Mouse (Mus musculus) stomach, embryonic 14.5 days (tissue): ENCODE measurements around the gene Ldb1. TPM values are rescaled to one million over a fixed set of nuclear protein-coding genes. Genes with fewer than 3 reads are reported as not detected.
"Not testable (repeated sequence)": the region's sequence is repeated elsewhere in the genome, so short reads cannot be mapped to it uniquely, and the experiment has no call there.

Experiments
- ATAC-seq: fragments of 200-750 bp; cut with Nextera tagmentation; 2 replicates; pipeline ENCODE4 v1.8.0; 2017; ENCODE audit warnings: low read depth, moderate TSS enrichment; ENCODE audit not compliant: insufficient number of reproducible peaks, insufficient read depth, low FRiP score
- H3K27ac ChIP-seq: fragments of 300-500 bp; sonication (generic); 2 replicates; pipeline ENCODE4 v1.5.1; 2014; ENCODE audit warnings: mild to moderate bottlenecking, low read length, moderate library complexity, mixed read lengths
- H3K27me3 ChIP-seq: fragments of 300-500 bp; sonication (generic); 2 replicates; pipeline ENCODE4 v1.6.1; 2014; ENCODE audit warnings: low read length, control low read depth, mixed read lengths; ENCODE audit not compliant: control insufficient read depth, insufficient read depth
- H3K36me3 ChIP-seq: fragments of 300-500 bp; sonication (generic); 2 replicates; pipeline ENCODE4 v1.6.1; 2014; ENCODE audit warnings: mild to moderate bottlenecking, control low read depth, low read length, moderate library complexity, mixed read lengths; ENCODE audit not compliant: control insufficient read depth, insufficient read depth
- H3K4me1 ChIP-seq: fragments of 300-500 bp; sonication (generic); 2 replicates; pipeline ENCODE4 v1.6.1; 2014; ENCODE audit warnings: low read length, control low read depth, mixed read lengths; ENCODE audit not compliant: control insufficient read depth, insufficient read depth
- H3K4me2 ChIP-seq: fragments of 300-500 bp; sonication (generic); replicated peaks from 2 replicates; pipeline ENCODE4 v1.6.1; 2014; ENCODE audit warnings: low read depth, low read length, control low read depth
- H3K4me3 ChIP-seq: fragments of 300-500 bp; sonication (generic); 2 replicates; pipeline ENCODE4 v1.5.1; 2014; ENCODE audit warnings: low read depth, low read length, control low read depth
- H3K9ac ChIP-seq: fragments of 300-500 bp; sonication (generic); replicated peaks from 2 replicates; pipeline ENCODE4 v1.6.1; 2014; ENCODE audit warnings: low read depth, mild to moderate bottlenecking, control low read depth, low read length, moderate library complexity, mixed read lengths
- H3K9me3 ChIP-seq: fragments of 300-500 bp; sonication (generic); 2 replicates; pipeline ENCODE4 v1.6.1; 2016; ENCODE audit warnings: low read depth, low read length, control low read depth; ENCODE audit not compliant: control insufficient read depth
- WGBS: fragments of 180-500 bp; shearing (Covaris S2); extraction: QIAGEN DNeasy Blood & Tissue Kit; methylation state at CpG from one replicate; pipeline ENCODE4 v1.1.7; 2014; 5-methylcytosine and 5-hydroxymethylcytosine counted together
- polyA plus RNA-seq: library from polyadenylated mRNA; unstranded; fragments of >200 nt; fragmentation: Nextera tagmentation; extraction: Ambion mirVana; gene quantifications from 2 replicates; pipeline ENCODE4 v1.2.1, GENCODE M21; 2014

Ldb1 gene
- polyA plus RNA-seq, 1 experiment from 2014 or later: 75.9 TPM

DNA sequence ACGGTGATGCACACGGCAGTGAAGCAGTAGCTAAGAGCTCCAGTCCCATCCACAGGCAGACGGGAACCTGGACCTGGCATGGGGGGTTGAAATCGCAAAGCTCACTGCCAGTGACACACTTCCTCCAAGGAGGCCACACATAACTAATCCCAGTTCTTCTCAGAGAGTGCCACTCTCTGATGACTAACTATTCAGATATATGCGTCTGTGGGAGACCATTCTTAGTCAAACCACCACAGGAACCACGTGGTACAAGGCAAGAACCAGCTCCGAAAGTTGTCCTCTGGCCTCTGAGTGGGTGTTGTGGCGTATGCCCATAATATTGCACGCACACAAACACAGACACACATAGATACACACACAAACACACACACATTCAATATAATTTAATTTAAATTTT lies 42.7 kb downstream of the Ldb1 start:
- Histone ChIP-seq H3K4me1 (peaks cover 7% of the 10 kb centered on the region; the same call in 1 of the 2 replicates), H3K4me2 (no peak overlapping the region), H3K27me3 (no peaks in the 10 kb centered on the region), H3K36me3 (no peaks in the 10 kb centered on the region; the same call in 1 of the 2 replicates), H3K9me3 (no peaks in the 10 kb centered on the region), H3K27ac (no peak overlapping the region), H3K4me3 (no peak overlapping the region), H3K9ac (no peak overlapping the region)
- WGBS: 85% methylated on average over 9 of the region's 9 CpGs
- no peak for ATAC-seq

DNA sequence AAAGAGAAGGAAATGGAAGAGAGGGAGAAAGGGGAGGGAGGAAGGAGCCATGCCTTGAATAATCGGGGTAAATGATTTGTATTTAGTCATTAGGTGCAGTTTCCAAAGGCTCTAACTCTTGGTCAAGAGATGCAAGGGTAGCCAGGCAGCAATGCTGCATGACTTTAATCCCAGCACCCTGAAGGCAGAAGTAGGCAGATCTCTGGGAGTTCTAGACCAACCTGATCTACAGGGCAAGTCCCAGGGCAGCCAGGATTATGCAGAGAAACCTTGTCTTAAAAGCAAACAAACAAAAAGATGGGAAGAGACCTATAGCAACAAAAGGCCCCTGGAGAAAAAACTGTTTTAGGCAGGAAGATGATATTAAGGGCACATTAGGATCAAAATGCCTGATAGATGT lies 45.6 kb downstream of the Ldb1 start:
- Histone ChIP-seq H3K4me2 (no peak overlapping the region; the same call in 1 of the 2 replicates), H3K27ac (no peak overlapping the region), H3K27me3 (no peaks in the 10 kb centered on the region), H3K9me3 (no peaks in the 10 kb centered on the region; the same call in 1 of the 2 replicates), H3K4me1 (peaks cover 6% of the 10 kb centered on the region; the same call in 1 of the 2 replicates), H3K4me3 (no peak overlapping the region), H3K9ac (no peak overlapping the region), H3K36me3 (no peaks in the 10 kb centered on the region)
- no peak for ATAC-seq
- 44% methylated on average over 1 of the region's 1 CpGs for WGBS

DNA sequence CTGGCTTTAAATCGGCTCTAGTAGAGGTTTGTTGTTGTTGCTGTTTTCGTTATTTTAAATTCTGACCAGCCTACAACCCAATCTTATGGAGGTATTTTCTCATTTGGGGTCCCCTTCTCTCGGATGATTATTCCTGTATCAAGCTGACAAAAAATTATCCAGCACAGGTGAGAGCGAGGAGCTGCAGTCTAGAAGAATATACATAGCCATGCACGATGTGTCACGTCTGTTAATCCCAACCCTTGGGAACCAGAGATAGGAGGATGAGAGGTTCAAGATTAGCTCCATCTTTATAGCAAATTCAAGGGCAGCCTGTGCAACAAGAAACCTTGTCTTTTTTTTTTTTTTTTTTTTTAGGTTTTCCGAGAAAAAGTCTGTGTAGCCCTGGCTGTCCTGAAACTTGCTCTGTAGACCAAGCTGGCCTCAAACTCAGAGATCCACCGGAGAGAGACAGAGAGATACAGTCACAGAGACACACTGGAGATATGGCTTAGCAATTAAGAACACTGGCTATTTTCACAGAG lies 46.3 kb downstream of the Ldb1 start:
- 7% methylated on average over 8 of the region's 8 CpGs for WGBS
- Histone ChIP-seq H3K27ac (no peak overlapping the region), H3K27me3 (no peaks in the 10 kb centered on the region), H3K4me2 (peak overlapping the region; percentile 50), H3K4me1 (no peaks in the 10 kb centered on the region), H3K9ac (peak overlapping the region; percentile 19), H3K9me3 (no peaks in the 10 kb centered on the region; the same call in 1 of the 2 replicates), H3K4me3 (peak overlapping the region; percentile 66), H3K36me3 (no peaks in the 10 kb centered on the region)
- no peak for ATAC-seq

DNA sequence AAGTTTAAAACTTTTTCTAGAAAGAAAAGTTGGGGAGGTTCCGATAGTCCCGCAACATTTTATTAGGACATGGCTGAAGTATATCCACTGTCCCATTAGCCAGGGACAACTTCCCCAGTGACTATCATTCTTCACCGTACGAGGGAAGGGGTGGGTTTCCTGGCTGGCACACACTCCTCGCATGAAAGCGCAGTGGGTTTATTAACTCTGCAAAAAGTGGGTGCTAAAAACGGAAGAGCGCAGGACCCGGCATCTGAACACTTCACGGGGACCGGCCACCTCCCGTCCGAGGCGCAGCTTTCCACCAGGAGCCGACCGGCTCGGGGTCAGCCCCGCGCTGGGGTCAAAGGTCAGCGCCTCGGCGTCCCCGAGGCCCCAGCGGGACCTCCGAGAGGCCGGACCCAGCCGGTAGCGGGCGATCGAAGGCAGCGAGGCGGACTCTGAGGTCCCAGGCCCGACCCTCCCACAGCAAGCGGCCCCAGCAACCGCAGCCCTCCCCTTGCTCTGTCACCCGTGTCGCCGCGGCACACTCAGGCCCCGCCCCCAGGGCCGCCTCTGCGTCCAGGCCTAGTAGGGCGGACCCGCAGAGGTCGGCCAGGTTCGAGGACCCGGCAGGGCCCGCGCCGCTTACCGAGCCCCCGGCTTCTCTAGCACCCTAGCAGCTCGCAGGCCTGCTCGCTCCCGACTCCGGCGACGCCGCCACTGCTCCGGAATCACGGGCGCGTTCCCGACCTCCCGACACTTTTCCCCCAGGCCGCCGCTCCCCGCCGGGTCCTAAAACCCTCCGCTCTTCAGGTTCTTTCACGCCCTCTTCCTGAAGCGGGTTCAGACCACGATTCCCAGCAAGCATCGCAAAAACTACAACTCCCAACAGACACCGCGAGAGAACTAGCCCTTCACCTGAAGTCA lies 47.0 kb downstream of the Ldb1 start, which contains the start of gene Armh3:
TSS of gene Armh3 (minus strand) at position 704 of the 909 bp plus-strand sequence.
- H3K4me3 ChIP-seq: peak within 1 kb of the TSS; percentile 66
- WGBS: under 1% methylated on average over 76 of the region's 76 CpGs
- H3K4me1 ChIP-seq: no peaks in the 10 kb centered on the region
- H3K27me3 ChIP-seq: no peaks in the 10 kb centered on the region
- peak within 1 kb of the TSS; percentile 61 for H3K4me2 ChIP-seq
- ATAC-seq: peak; percentile 92
- peak within 1 kb of the TSS; percentile 90 for H3K27ac ChIP-seq
- H3K36me3 ChIP-seq: no peaks in the 10 kb centered on the region
- H3K9me3 ChIP-seq: no peaks in the 10 kb centered on the region; the same call in 1 of the 2 replicates
- peak within 1 kb of the TSS; percentile 82 for H3K9ac ChIP-seq

DNA sequence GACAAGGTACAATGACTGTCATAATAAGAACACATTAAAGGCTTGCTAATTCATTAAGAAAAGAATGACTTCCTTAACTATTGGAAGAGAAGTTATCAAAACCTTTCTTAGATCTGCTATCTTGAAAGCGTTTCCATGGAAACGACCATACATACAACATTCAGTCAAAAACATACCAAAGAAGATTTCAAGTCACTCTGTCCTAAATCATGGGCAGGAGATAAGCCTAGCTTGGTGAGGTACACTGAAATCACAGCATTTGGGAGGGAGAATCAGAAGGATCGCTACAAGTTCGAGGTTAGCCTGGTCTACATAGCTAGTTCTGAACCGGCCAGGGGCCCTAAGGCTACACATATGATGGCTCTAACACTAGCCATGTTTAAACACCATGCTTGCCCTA lies 47.6 kb downstream of the Ldb1 start:
- Histone ChIP-seq H3K27me3 (no peaks in the 10 kb centered on the region), H3K4me3 (peak overlapping the region; percentile 66), H3K27ac (no peak overlapping the region; the same call in 1 of the 2 replicates), H3K9me3 (no peaks in the 10 kb centered on the region; the same call in 1 of the 2 replicates), H3K4me1 (no peaks in the 10 kb centered on the region), H3K36me3 (no peaks in the 10 kb centered on the region), H3K4me2 (peak overlapping the region; percentile 61), H3K9ac (peak overlapping the region; percentile 82; the same call in 1 of the 2 replicates)
- ATAC-seq: 0 out of 2 replicates have a peak, but pooled peaks have one; percentile 9
- 58% methylated on average over 5 of the region's 5 CpGs for WGBS

DNA sequence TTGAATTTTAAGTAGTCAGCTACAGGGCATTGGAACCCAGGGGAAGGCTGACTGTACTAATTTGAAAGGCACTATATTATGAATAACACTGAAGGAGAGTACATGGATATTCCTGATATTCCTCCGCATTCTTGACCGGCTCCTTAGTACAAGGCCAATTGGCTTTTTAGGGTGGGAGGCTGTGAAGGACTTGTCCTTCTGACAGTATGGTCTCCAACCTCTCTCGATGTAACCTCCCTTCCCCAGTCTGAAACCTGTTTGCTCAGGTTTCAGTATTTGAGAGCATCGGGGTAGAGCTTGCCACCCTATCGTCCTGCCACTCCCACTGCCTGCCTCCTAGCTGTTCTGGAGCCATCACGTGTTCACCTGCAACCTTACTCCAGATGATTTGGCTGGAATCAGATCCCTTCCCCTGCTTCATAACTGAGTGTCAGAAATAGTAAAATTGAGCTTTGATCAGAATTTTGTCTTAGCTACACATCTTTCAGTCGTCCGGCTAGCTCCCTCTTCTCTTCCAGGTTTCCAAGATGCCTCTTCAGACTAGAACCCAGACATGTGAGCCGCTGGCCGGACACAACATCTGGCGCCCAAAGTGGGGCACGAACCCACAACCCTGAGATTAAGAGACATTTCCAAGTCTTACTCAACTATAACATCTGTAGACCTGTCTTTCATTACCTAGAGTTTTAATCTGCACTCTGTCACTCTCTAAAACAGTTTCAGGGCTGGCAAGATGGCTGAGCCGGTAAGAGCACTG lies 50.9 kb downstream of the Ldb1 start:
- no peaks in the 10 kb centered on the region for H3K36me3 ChIP-seq
- no peak overlapping the region for H3K27ac ChIP-seq

DNA sequence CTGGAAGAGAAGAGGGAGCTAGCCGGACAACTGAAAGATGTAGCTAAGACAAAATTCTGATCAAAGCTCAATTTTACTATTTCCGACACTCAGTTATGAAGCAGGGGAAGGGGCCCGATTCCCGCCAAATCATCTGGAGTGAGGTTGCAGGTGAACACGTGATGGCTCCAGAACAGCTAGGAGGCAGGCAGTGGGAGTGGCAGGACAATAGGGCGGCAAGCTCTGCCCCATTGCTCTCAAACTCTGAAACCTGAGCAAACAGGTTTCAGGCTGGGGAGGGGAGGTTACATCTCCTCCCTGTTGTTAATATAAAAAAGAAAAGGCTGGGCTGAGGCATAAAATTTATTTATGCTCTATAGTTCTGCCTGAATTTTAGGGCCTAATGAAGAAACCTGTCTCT lies 51.6 kb downstream of the Ldb1 start:
- H3K27me3 ChIP-seq, H3K4me2 ChIP-seq, H3K9me3 ChIP-seq, ATAC-seq, H3K9ac ChIP-seq, H3K4me1 ChIP-seq, H3K4me3 ChIP-seq, H3K36me3 ChIP-seq, H3K27ac ChIP-seq: not testable (repeated sequence)
- 81% methylated on average over 6 of the region's 6 CpGs for WGBS

More for the DNA sequence above, 50.9 kb downstream of the Ldb1 start:
- Histone ChIP-seq H3K4me1 (no peaks in the 10 kb centered on the region), H3K9ac (no peak overlapping the region), H3K27me3 (no peaks in the 10 kb centered on the region), H3K9me3 (no peaks in the 10 kb centered on the region; the same call in 1 of the 2 replicates), H3K4me2 (no peak overlapping the region), H3K4me3 (no peak overlapping the region)
- 92% methylated on average over 13 of the region's 13 CpGs for WGBS
- no peak for ATAC-seq

DNA sequence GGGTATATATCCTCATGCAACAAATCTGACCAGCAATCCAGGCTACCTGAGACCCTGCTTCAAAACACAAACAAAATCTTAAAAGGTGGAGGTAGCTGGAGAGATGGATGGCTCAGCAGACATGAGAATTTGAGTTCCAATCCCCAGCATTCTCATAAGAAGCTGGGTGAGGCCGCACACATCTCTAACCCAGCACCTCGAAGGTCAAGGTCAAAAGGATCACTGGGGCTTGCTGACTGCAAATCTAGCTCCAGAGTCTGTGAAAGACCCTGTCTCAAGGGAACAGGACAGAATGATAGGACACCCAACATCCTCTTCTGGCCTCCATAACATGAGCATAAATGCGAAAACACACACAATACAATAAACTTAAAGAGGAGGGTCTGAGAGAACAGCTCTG lies 53.8 kb downstream of the Ldb1 start:
- Histone ChIP-seq H3K27me3 (no peaks in the 10 kb centered on the region), H3K4me2 (no peak overlapping the region), H3K9me3 (no peaks in the 10 kb centered on the region; the same call in 1 of the 2 replicates), H3K9ac (no peak overlapping the region), H3K27ac (no peak overlapping the region), H3K36me3 (no peaks in the 10 kb centered on the region), H3K4me3 (no peak overlapping the region), H3K4me1 (no peaks in the 10 kb centered on the region)
- no peak for ATAC-seq
- 94% methylated on average over 3 of the region's 3 CpGs for WGBS
